Mouse (Mus musculus) midbrain, embryonic 11.5 days (tissue): Measurements from ENCODE around the gene Cpa2. TPM values are rescaled to one million over a fixed set of nuclear protein-coding genes. Genes with fewer than 3 reads are reported as not detected.

ENCODE experiments used
- ATAC-seq: fragments of 200-750 bp; cut with Nextera tagmentation; 2 replicates; pipeline ENCODE4 v1.8.0; 2017; ENCODE audit warnings: moderate TSS enrichment, moderate library complexity; ENCODE audit not compliant: low FRiP score
- DNase-seq: peaks from one replicate; pipeline ENCODE4 v3.0.0; 2015; ENCODE audit warnings: low spot score; ENCODE audit errors: missing footprints
- H3K27ac ChIP-seq: fragments of 300-500 bp; sonication (generic); 2 replicates; pipeline ENCODE4 v1.5.1; 2014; ENCODE audit warnings: low read depth, low read length
- H3K27me3 ChIP-seq: fragments of 300-500 bp; sonication (generic); 2 replicates; pipeline ENCODE4 v1.6.1; 2014; ENCODE audit warnings: mild to moderate bottlenecking, low read length, moderate library complexity, mixed read lengths; ENCODE audit not compliant: control insufficient read depth, insufficient read depth
- H3K36me3 ChIP-seq: fragments of 300-500 bp; sonication (generic); 2 replicates; pipeline ENCODE4 v1.6.1; 2014; ENCODE audit warnings: mild to moderate bottlenecking, low read length, moderate library complexity, mixed read lengths; ENCODE audit not compliant: control insufficient read depth, insufficient read depth
- H3K4me1 ChIP-seq: fragments of 300-500 bp; sonication (generic); 2 replicates; pipeline ENCODE4 v1.6.1; 2014; ENCODE audit warnings: low read length; ENCODE audit not compliant: control insufficient read depth, insufficient read depth
- H3K4me2 ChIP-seq: fragments of 300-500 bp; sonication (generic); 2 replicates; pipeline ENCODE4 v1.6.1; 2014; ENCODE audit warnings: mild to moderate bottlenecking, moderate library complexity
- H3K4me3 ChIP-seq: fragments of 300-500 bp; sonication (generic); 2 replicates; pipeline ENCODE4 v1.5.1; 2014; ENCODE audit warnings: low read depth, low read length
- H3K9ac ChIP-seq: fragments of 300-500 bp; sonication (generic); 2 replicates; pipeline ENCODE4 v1.6.1; 2014; ENCODE audit warnings: low read length
- H3K9me3 ChIP-seq: fragments of 300-500 bp; sonication (generic); 2 replicates; pipeline ENCODE4 v1.6.1; 2016; ENCODE audit warnings: low read length; ENCODE audit not compliant: control insufficient read depth
- WGBS: fragments of 180-500 bp; shearing (Covaris S2); extraction: QIAGEN DNeasy Blood & Tissue Kit; methylation state at CpG from one replicate; pipeline ENCODE4 v1.1.7; 2014; 5-methylcytosine and 5-hydroxymethylcytosine counted together
- polyA plus RNA-seq: library from polyadenylated mRNA; unstranded; fragments of >200 nt; fragmentation: Nextera tagmentation; extraction: Ambion mirVana; gene quantifications from 2 replicates; pipeline ENCODE4 v1.2.1, GENCODE M21; 2014

Cpa2 gene
- polyA plus RNA-seq, 1 experiment from 2014 or later: 15.5 TPM

DNA sequence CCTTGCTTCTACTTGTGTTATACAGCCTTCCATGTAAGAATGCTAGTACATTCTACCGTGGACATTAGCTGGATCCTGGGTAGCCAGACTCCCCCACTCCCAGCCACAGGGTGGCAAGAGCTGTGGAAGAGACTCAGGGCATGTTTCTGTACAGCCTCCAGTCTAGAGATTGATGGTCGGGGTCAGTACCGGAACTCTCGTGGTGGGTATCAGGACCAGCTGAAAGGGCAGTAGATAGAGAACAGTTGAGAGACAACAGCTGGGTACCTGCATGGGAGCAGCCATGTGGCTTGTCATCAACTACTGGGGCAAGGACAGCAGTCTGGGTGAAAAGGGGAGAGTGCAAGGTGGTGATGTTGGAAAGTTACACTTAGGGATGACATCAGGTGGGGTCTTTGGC, 63.7 kb downstream of the Cpa2 start:
- no peak for ATAC-seq
- no peak overlapping the region for H3K4me3 ChIP-seq
- no peak overlapping the region for H3K9ac ChIP-seq
- no peak overlapping the region for H3K4me2 ChIP-seq
- H3K27me3 ChIP-seq: no peaks in the 10 kb centered on the region
- H3K9me3 ChIP-seq: no peaks in the 10 kb centered on the region
- peak; percentile 73 for DNase-seq
- H3K27ac ChIP-seq: no peak overlapping the region
- 92% methylated on average over 4 of the region's 4 CpGs for WGBS
- no peaks in the 10 kb centered on the region for H3K4me1 ChIP-seq
- no peaks in the 10 kb centered on the region for H3K36me3 ChIP-seq

DNA sequence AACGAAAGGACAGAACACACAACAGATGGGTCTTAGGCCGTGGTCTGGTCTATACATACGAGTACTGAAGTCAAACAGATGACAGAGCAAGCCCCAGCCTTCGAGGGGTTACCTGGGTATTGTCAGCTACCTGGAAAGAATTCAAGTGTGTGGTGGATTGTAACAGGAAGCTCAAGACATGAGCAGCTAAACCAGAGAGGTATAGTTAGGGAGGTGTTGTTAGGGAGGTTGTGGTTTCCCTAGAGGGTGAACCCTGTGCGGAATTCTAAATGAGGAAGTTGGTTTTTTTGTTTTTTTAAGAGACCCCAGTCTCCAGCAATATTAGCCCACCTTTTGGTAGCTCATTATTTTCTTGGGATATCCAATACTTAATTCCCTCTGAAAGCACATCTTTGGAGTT, 64.3 kb downstream of the Cpa2 start:
- DNase-seq: peak; percentile 69
- Histone ChIP-seq H3K9ac (no peak overlapping the region), H3K36me3 (no peaks in the 10 kb centered on the region), H3K4me1 (peaks cover 1% of the 10 kb centered on the region; the same call in 1 of the 2 replicates), H3K4me3 (no peak overlapping the region), H3K27ac (no peak overlapping the region), H3K4me2 (no peak overlapping the region), H3K9me3 (no peaks in the 10 kb centered on the region), H3K27me3 (no peaks in the 10 kb centered on the region)
- ATAC-seq: no peak
- WGBS: 94% methylated on average over 5 of the region's 5 CpGs

DNA sequence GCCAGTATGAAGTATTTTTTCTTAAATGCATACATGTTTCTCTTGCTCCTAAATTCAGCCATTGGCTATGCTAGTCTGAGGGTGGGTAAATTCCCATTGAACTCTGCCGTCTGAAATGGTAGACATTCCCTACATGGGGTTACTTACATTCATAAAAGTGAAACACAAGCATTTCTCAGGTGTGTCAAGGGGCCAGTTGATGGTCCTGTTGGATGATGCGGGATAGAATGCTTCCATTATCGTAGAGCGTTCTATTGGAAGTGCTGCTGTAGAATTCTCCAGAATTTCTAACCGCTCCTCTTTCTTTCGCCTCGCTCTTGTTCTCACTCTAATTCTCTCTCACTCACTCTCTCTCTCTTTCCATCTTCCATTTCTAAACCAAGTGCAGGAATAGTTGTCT, 69.3 kb downstream of the Cpa2 start, which contains the start of gene Cpa5:
Cpa5 (plus strand) TSS at position 301 of the 400 bp plus-strand sequence.
- Histone ChIP-seq H3K4me3 (no peak within 1 kb of the TSS), H3K36me3 (no peaks in the 10 kb centered on the region), H3K4me1 (peaks cover 29% of the 10 kb centered on the region), H3K27me3 (no peaks in the 10 kb centered on the region), H3K9me3 (no peaks in the 10 kb centered on the region), H3K4me2 (no peak within 1 kb of the TSS), H3K27ac (peak within 1 kb of the TSS; percentile 57), H3K9ac (no peak within 1 kb of the TSS)
- 81% methylated on average over 7 of the region's 7 CpGs for WGBS
- ATAC-seq: no peak
- no peak for DNase-seq

DNA sequence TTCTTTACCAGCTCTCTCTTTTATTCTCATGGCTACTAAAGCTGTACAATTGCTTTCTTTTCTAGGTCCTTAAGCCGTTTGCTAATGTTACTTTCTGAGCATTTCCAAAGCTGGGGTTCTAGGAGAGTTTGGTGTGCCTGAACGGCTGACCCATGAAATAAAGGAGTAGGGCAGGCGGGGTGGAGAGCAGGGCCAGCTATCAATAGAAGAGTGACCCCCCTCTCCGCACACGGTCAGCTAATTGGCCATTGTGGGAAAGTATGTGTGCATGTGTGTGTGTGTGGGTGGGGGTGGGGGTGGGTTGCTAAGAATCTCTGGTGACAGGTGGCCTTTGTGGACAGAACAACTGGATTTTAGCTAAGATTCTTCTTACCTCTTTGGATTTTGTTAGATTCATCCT, 69.8 kb downstream of the Cpa2 start:
- ATAC-seq (peak; percentile 62; the same call in 1 of the 2 replicates), DNase-seq (no peak)
- Histone ChIP-seq H3K27ac (peak overlapping the region; percentile 57), H3K9me3 (no peaks in the 10 kb centered on the region), H3K36me3 (no peaks in the 10 kb centered on the region), H3K4me2 (no peak overlapping the region), H3K9ac (no peak overlapping the region), H3K4me1 (peaks cover 34% of the 10 kb centered on the region), H3K27me3 (no peaks in the 10 kb centered on the region), H3K4me3 (no peak overlapping the region)
- WGBS: 29% methylated on average over 5 of the region's 5 CpGs

Other genes starting within 250 kb of the Cpa2 start
- gene Ube2h, start 237.0 kb upstream of the Cpa2 start, polyA plus RNA-seq: 52.3 and 53.6 TPM in 2 replicates
- 75.4 and 76.8 TPM in 2 replicates for gene Zc3hc1, start 150.6 kb upstream of the Cpa2 start, polyA plus RNA-seq
- 28.3 and 28.8 TPM in 2 replicates for gene Klhdc10, start 139.7 kb upstream of the Cpa2 start, polyA plus RNA-seq
- gene Tmem209, start 31.8 kb upstream of the Cpa2 start, polyA plus RNA-seq: 46.0 and 58.1 TPM in 2 replicates
- gene Ssmem1, start 31.7 kb upstream of the Cpa2 start, polyA plus RNA-seq: 0.49 and 0.68 TPM in 2 replicates
- gene Cpa4, start 26.8 kb downstream of the Cpa2 start, polyA plus RNA-seq: 2.1 and 2.2 TPM in 2 replicates
- gene Cpa5, start 69.4 kb downstream of the Cpa2 start, polyA plus RNA-seq: 0.25 and 0.46 TPM in 2 replicates
- 0.08 TPM in 1 of 2 replicates, not detected in the other for gene Cpa1, start 97.6 kb downstream of the Cpa2 start, polyA plus RNA-seq
- 23.8 and 24.5 TPM in 2 replicates for gene Cep41, start 152.2 kb downstream of the Cpa2 start, polyA plus RNA-seq
- 1,255 and 1,269 TPM in 2 replicates for gene Mest, start 182.0 kb downstream of the Cpa2 start, polyA plus RNA-seq